Mouse (Mus musculus) lung, embryonic 14.5 days (tissue): ENCODE data around the gene Mllt10. TPM values are rescaled to one million over a fixed set of nuclear protein-coding genes. Genes with fewer than 3 reads are reported as not detected.

Experiments
- ATAC-seq: fragments of 200-750 bp; cut with Nextera tagmentation; 2 replicates; pipeline ENCODE4 v1.8.0; 2017; ENCODE audit warnings: mild to moderate bottlenecking, moderate TSS enrichment, moderate library complexity; ENCODE audit not compliant: insufficient read depth
- DNase-seq: peaks from one replicate; pipeline ENCODE4 v3.0.0-alpha.2; 2015
- H3K27ac ChIP-seq: fragments of 300-500 bp; sonication (generic); 2 replicates; pipeline ENCODE4 v1.5.1; 2014; ENCODE audit warnings: low read depth, mild to moderate bottlenecking, moderate library complexity
- H3K27me3 ChIP-seq: fragments of 300-500 bp; sonication (generic); 2 replicates; pipeline ENCODE4 v1.6.1; 2014; ENCODE audit warnings: low read length, control low read depth; ENCODE audit not compliant: insufficient read depth
- H3K36me3 ChIP-seq: fragments of 300-500 bp; sonication (generic); 2 replicates; pipeline ENCODE4 v1.6.1; 2014; ENCODE audit warnings: control low read depth; ENCODE audit not compliant: insufficient read depth
- H3K4me1 ChIP-seq: fragments of 300-500 bp; sonication (generic); 2 replicates; pipeline ENCODE4 v1.6.1; 2014; ENCODE audit warnings: antibody characterized with exemption, control low read depth; ENCODE audit not compliant: insufficient read depth
- H3K4me2 ChIP-seq: fragments of 300-500 bp; sonication (generic); 2 replicates; pipeline ENCODE4 v1.6.1; 2014; ENCODE audit warnings: mild to moderate bottlenecking
- H3K4me3 ChIP-seq: fragments of 300-500 bp; sonication (generic); 2 replicates; pipeline ENCODE4 v1.5.1; 2014; ENCODE audit warnings: low read depth, low read length
- H3K9ac ChIP-seq: fragments of 300-500 bp; sonication (generic); 2 replicates; pipeline ENCODE4 v1.6.1; 2014
- H3K9me3 ChIP-seq: fragments of 300-500 bp; sonication (generic); 2 replicates; pipeline ENCODE4 v1.6.1; 2016; ENCODE audit warnings: low read depth, low read length, control low read depth
- CTCF ChIP-seq: IDR thresholded peaks from 2 replicates; pipeline ENCODE4 v1.5.1; 2016; ENCODE audit warnings: antibody characterized with exemption, low read depth
- WGBS: fragments of 180-500 bp; shearing (Covaris S2); extraction: QIAGEN DNeasy Blood & Tissue Kit; methylation state at CpG from one replicate; pipeline ENCODE4 v1.1.7; 2014; 5-methylcytosine and 5-hydroxymethylcytosine counted together
- polyA plus RNA-seq: library from polyadenylated mRNA; unstranded; fragments of >200 nt; fragmentation: Nextera tagmentation; extraction: Ambion mirVana; gene quantifications from 2 replicates; pipeline ENCODE4 v1.2.1, GENCODE M21; 2014

Mllt10 gene
- polyA plus RNA-seq, 1 experiment from 2014 or later, result 46.2 TPM

DNA sequence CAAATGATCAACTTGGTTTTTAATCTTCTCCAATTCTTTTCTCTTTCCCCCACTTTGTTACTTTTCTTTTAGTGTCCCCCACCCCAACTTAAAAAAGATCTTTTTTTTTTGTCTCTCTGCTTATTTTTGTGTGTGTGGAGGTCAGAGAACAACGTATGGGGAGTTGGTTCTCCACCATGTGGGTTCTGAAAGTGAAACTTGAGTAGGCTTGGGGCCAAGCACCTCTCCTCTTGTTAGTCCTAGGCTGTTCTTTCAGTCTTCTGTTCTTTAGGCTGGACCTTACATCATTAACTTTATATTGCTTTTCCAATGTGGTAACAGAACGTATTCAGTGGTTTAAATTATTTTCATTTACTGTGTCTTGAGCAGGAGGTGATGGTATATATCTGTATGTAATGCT, 40.8 kb downstream of the Mllt10 start:
- no peak for TF ChIP-seq CTCF
- Histone ChIP-seq H3K9ac (no peak overlapping the region), H3K36me3 (peaks cover 51% of the 10 kb centered on the region), H3K27ac (no peak overlapping the region), H3K9me3 (no peaks in the 10 kb centered on the region), H3K4me1 (no peaks in the 10 kb centered on the region), H3K4me3 (no peak overlapping the region), H3K27me3 (no peaks in the 10 kb centered on the region), H3K4me2 (no peak overlapping the region)
- ATAC-seq (no peak), DNase-seq (no peak)
- 59% methylated on average over 2 of the region's 2 CpGs for WGBS

DNA sequence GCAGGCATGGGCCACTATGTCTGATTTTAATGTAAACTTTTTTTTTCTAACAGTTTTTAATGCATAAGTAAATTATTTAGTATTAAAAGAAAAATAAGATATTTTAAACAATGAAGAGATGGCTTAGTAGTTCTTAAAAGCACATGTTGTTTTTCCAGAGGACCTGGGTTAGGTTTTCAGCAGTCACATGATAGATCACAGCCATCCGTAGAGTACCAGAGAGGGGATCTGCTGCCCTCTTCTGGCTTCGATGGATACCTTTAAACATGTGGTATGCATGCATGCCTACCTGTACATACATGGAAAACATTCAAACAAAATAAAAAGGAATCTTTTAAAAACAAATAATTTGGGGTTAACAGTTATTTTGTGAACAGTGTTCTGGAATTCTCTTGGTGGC, 45.9 kb downstream of the Mllt10 start:
- no peak for ATAC-seq
- peak; percentile 13 for DNase-seq
- no peak overlapping the region for H3K27ac ChIP-seq
- no peaks in the 10 kb centered on the region for H3K9me3 ChIP-seq
- H3K36me3 ChIP-seq, result peaks cover 34% of the 10 kb centered on the region
- peak; percentile 30; the same call in 1 of the 2 replicates for TF ChIP-seq CTCF
- no peaks in the 10 kb centered on the region for H3K27me3 ChIP-seq
- no peaks in the 10 kb centered on the region for H3K4me1 ChIP-seq
- 95% methylated on average over 2 of the region's 2 CpGs for WGBS
- H3K4me2 ChIP-seq, result no peak overlapping the region
- H3K9ac ChIP-seq, result no peak overlapping the region
- H3K4me3 ChIP-seq, result no peak overlapping the region

- H3K36me3 ChIP-seq, result peaks cover 14% of the 10 kb centered on the region; the same call in 1 of the 2 replicates
- H3K27ac ChIP-seq, result no peak overlapping the region
- no peaks in the 10 kb centered on the region for H3K4me1 ChIP-seq
- H3K9ac ChIP-seq, result no peak overlapping the region
- TF ChIP-seq CTCF, result no peak
- no peak overlapping the region for H3K4me3 ChIP-seq
- no peaks in the 10 kb centered on the region for H3K9me3 ChIP-seq
- H3K27me3 ChIP-seq, result no peaks in the 10 kb centered on the region
- ATAC-seq (no peak), DNase-seq (no peak)
- H3K4me2 ChIP-seq, result no peak overlapping the region
Measured at GRCm38 (mm10) chr2:18107561-18107960, 52.5 kb downstream of the Mllt10 start.

GRCm38 (mm10) chr2:18108214-18108613, 53.2 kb downstream of the Mllt10 start:
- Histone ChIP-seq H3K27ac (no peak overlapping the region), H3K4me2 (no peak overlapping the region), H3K27me3 (no peaks in the 10 kb centered on the region), H3K36me3 (peaks cover 14% of the 10 kb centered on the region; the same call in 1 of the 2 replicates), H3K9me3 (no peaks in the 10 kb centered on the region), H3K4me3 (no peak overlapping the region), H3K9ac (no peak overlapping the region), H3K4me1 (no peaks in the 10 kb centered on the region)
- TF ChIP-seq CTCF, result no peak
- WGBS, result 93% methylated on average over 3 of the region's 3 CpGs
- no peak for DNase-seq
- no peak for ATAC-seq

DNA sequence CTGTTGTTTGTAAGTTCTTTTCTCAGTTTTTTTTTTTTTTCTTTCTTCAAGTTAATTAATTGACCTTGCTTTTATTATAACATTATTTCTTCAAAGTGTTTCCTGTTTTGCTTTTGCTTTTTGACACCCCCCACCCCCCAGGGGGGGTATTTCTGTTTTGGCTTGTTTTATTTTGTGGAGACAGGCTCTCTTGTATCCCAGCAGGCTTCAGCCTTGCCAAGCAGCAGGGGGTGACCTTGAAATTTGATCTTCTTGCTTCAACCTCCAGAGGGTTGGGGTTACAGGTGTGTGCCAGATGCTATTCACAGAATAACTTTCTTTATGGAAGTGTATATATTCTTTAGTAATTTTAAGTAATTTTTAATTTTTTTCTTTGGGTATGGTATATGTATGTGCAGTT, 56.4 kb downstream of the Mllt10 start:
- Histone ChIP-seq H3K4me3 (no peak overlapping the region), H3K36me3 (peaks cover 27% of the 10 kb centered on the region), H3K27ac (no peak overlapping the region), H3K27me3 (no peaks in the 10 kb centered on the region), H3K9ac (no peak overlapping the region), H3K4me2 (no peak overlapping the region), H3K9me3 (no peaks in the 10 kb centered on the region), H3K4me1 (no peaks in the 10 kb centered on the region)
- ATAC-seq (no peak), DNase-seq (no peak)
- no peak for TF ChIP-seq CTCF

GRCm38 (mm10) chr2:18116432-18116831, 61.4 kb downstream of the Mllt10 start:
- H3K4me1 ChIP-seq, result no peaks in the 10 kb centered on the region
- ATAC-seq (no peak), DNase-seq (no peak)
- H3K4me2 ChIP-seq, result no peak overlapping the region
- H3K9ac ChIP-seq, result no peak overlapping the region
- no peak overlapping the region for H3K27ac ChIP-seq
- no peaks in the 10 kb centered on the region for H3K9me3 ChIP-seq
- WGBS, result 81% methylated on average over 3 of the region's 3 CpGs
- no peak overlapping the region for H3K4me3 ChIP-seq
- peaks cover 17% of the 10 kb centered on the region for H3K36me3 ChIP-seq
- no peaks in the 10 kb centered on the region for H3K27me3 ChIP-seq
- no peak for TF ChIP-seq CTCF

- Histone ChIP-seq H3K9ac (no peak overlapping the region), H3K36me3 (peaks cover 28% of the 10 kb centered on the region)
- WGBS, result 85% methylated on average over 2 of the region's 2 CpGs
Measured at GRCm38 (mm10) chr2:18138131-18138530, 83.1 kb downstream of the Mllt10 start.

GRCm38 (mm10) chr2:18139646-18140045, 84.6 kb downstream of the Mllt10 start:
- Histone ChIP-seq H3K4me2 (no peak overlapping the region), H3K36me3 (peaks cover 28% of the 10 kb centered on the region), H3K9ac (no peak overlapping the region), H3K9me3 (no peaks in the 10 kb centered on the region), H3K27me3 (no peaks in the 10 kb centered on the region), H3K27ac (no peak overlapping the region), H3K4me3 (no peak overlapping the region), H3K4me1 (no peaks in the 10 kb centered on the region)
- no peak for ATAC-seq
- DNase-seq, result no peak
- TF ChIP-seq CTCF, result no peak
- WGBS, result 70% methylated on average over 5 of the region's 5 CpGs

More at GRCm38 (mm10) chr2:18138131-18138530, 83.1 kb downstream of the Mllt10 start:
- DNase-seq, result no peak
- Histone ChIP-seq H3K27ac (no peak overlapping the region), H3K9me3 (no peaks in the 10 kb centered on the region), H3K4me3 (no peak overlapping the region), H3K4me2 (no peak overlapping the region), H3K4me1 (no peaks in the 10 kb centered on the region), H3K27me3 (no peaks in the 10 kb centered on the region)
- no peak for TF ChIP-seq CTCF
- no peak for ATAC-seq
